Mouse (Mus musculus): Measurements from ENCODE around the gene Qsox1. TPM values are rescaled to one million over a fixed set of nuclear protein-coding genes. Genes with fewer than 3 reads are reported as not detected.

The Qsox1 gene
- polyA plus RNA-seq, 1 experiment from 2014 or later: 28.4 TPM

- Histone ChIP-seq H3K27ac (ENCODE audit: low read depth, low read length) (no peak overlapping the region; the same call in 1 of the 2 replicates), H3K27me3 (replicated peaks; ENCODE audit: control insufficient read depth, insufficient read depth, low read length) (no peaks in the 10 kb centered on the region), H3K9me3 (ENCODE audit: control insufficient read depth) (0 out of 2 replicates have a peak, but pooled peaks cover 3% of the 10 kb centered on the region), H3K4me3 (ENCODE audit: low read depth, low read length) (no peak overlapping the region), H3K9ac (ENCODE audit: low read depth, low read length) (no peak overlapping the region), H3K4me2 (replicated peaks; ENCODE audit: low read depth) (peak overlapping the region; percentile 13; the same call in 1 of the 2 replicates), H3K4me1 (replicated peaks; ENCODE audit: control insufficient read depth, insufficient read depth, low read length) (no peaks in the 10 kb centered on the region; the same call in 1 of the 2 replicates), H3K36me3 (ENCODE audit: control insufficient read depth, insufficient read depth) (peaks cover 25% of the 10 kb centered on the region)
- peak; percentile 93 for ATAC-seq
- WGBS: 37% methylated on average over 14 of the region's 14 CpGs
- no peak for TF ChIP-seq CTCF (IDR thresholded peaks at IDR 0.05; ENCODE audit: low read depth)
Observed at GRCm38 (mm10) chr1:155777641-155778625, 34.8 kb downstream of the Qsox1 start.

DNA sequence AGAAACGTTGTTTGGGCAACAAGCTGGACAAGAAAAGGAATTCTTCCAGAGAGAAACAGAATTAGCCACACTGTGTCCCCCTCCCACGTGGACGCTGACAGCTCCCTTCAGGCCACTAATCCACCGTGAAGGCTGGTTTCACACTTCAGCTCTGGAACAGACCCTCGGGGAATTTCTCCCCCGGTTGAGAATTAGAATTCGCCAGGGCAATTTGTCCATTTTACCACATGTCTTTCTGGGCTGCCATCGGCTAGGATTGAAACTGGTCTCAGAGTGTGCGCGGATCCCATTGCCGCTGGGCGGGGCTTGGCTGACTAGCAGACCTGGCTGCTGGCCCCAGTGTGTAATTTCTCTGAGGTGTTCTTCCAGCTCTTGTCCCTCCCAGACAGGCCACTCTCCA lies 53.5 kb downstream of the Qsox1 start:
- no peak overlapping the region for H3K9ac ChIP-seq (ENCODE audit: low read depth, low read length)
- no peak overlapping the region for H3K27ac ChIP-seq (ENCODE audit: low read depth, low read length)
- 77% methylated on average over 12 of the region's 12 CpGs for WGBS
- H3K4me2 ChIP-seq (replicated peaks; ENCODE audit: low read depth): no peak overlapping the region
- H3K27me3 ChIP-seq (replicated peaks; ENCODE audit: control insufficient read depth, insufficient read depth, low read length): no peaks in the 10 kb centered on the region
- no peak for ATAC-seq
- H3K9me3 ChIP-seq (ENCODE audit: control insufficient read depth): no peaks in the 10 kb centered on the region
- no peak overlapping the region for H3K4me3 ChIP-seq (ENCODE audit: low read depth, low read length)
- TF ChIP-seq CTCF (IDR thresholded peaks at IDR 0.05; ENCODE audit: low read depth): no peak
- no peaks in the 10 kb centered on the region for H3K36me3 ChIP-seq (ENCODE audit: control insufficient read depth, insufficient read depth)
- no peaks in the 10 kb centered on the region for H3K4me1 ChIP-seq (replicated peaks; ENCODE audit: control insufficient read depth, insufficient read depth, low read length)

- H3K9me3 ChIP-seq (ENCODE audit: control insufficient read depth): no peaks in the 10 kb centered on the region
- H3K27ac ChIP-seq (ENCODE audit: low read depth, low read length): no peak overlapping the region
- peaks cover 3% of the 10 kb centered on the region for H3K27me3 ChIP-seq (replicated peaks; ENCODE audit: control insufficient read depth, insufficient read depth, low read length)
- no peaks in the 10 kb centered on the region for H3K36me3 ChIP-seq (ENCODE audit: control insufficient read depth, insufficient read depth)
- TF ChIP-seq CTCF (IDR thresholded peaks at IDR 0.05; ENCODE audit: low read depth): no peak
- no peak overlapping the region for H3K9ac ChIP-seq (ENCODE audit: low read depth, low read length)
- no peaks in the 10 kb centered on the region for H3K4me1 ChIP-seq (replicated peaks; ENCODE audit: control insufficient read depth, insufficient read depth, low read length)
- no peak overlapping the region for H3K4me3 ChIP-seq (ENCODE audit: low read depth, low read length)
- H3K4me2 ChIP-seq (replicated peaks; ENCODE audit: low read depth): no peak overlapping the region
- no peak for ATAC-seq
- 90% methylated on average over 4 of the region's 4 CpGs for WGBS
Observed at GRCm38 (mm10) chr1:155758711-155759110, 54.0 kb downstream of the Qsox1 start.

- H3K36me3 ChIP-seq (ENCODE audit: control insufficient read depth, insufficient read depth): no peaks in the 10 kb centered on the region
- no peaks in the 10 kb centered on the region for H3K4me1 ChIP-seq (replicated peaks; ENCODE audit: control insufficient read depth, insufficient read depth, low read length)
- no peak overlapping the region for H3K4me3 ChIP-seq (ENCODE audit: low read depth, low read length)
- no peak for TF ChIP-seq CTCF (IDR thresholded peaks at IDR 0.05; ENCODE audit: low read depth)
- no peak overlapping the region for H3K9ac ChIP-seq (ENCODE audit: low read depth, low read length)
- H3K4me2 ChIP-seq (replicated peaks; ENCODE audit: low read depth): no peak overlapping the region
- no peak overlapping the region for H3K27ac ChIP-seq (ENCODE audit: low read depth, low read length)
- 73% methylated on average over 7 of the region's 7 CpGs for WGBS
- no peak for ATAC-seq
- H3K9me3 ChIP-seq (ENCODE audit: control insufficient read depth): no peaks in the 10 kb centered on the region
- peaks cover 12% of the 10 kb centered on the region for H3K27me3 ChIP-seq (replicated peaks; ENCODE audit: control insufficient read depth, insufficient read depth, low read length)
Observed at GRCm38 (mm10) chr1:155757621-155758020, 55.1 kb downstream of the Qsox1 start.

DNA sequence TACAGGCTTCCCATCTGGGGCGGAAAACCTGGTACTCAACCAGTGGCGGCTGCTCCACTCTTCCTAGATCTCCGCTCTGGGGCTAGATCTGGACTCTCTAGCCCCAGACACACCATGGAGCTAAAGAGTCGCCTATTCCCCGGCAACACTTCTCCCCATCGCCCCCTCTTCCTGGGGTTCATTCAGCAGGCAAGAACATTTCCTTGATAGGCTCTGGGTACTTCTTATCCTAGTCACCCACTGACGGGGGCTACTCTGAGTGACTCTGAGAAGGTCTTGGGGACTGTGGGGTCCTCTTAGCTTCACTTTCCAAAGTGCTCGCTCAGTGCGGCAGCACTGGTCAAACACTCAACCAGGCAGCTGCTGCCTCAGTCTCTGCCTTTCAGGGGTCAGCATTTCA lies 59.3 kb downstream of the Qsox1 start:
- ATAC-seq: no peak
- WGBS: 66% methylated on average over 9 of the region's 9 CpGs
- Histone ChIP-seq H3K4me2 (replicated peaks; ENCODE audit: low read depth) (no peak overlapping the region), H3K27me3 (replicated peaks; ENCODE audit: control insufficient read depth, insufficient read depth, low read length) (peaks cover 41% of the 10 kb centered on the region), H3K9me3 (ENCODE audit: control insufficient read depth) (no peaks in the 10 kb centered on the region), H3K4me1 (replicated peaks; ENCODE audit: control insufficient read depth, insufficient read depth, low read length) (no peaks in the 10 kb centered on the region), H3K27ac (ENCODE audit: low read depth, low read length) (no peak overlapping the region), H3K9ac (ENCODE audit: low read depth, low read length) (no peak overlapping the region), H3K4me3 (ENCODE audit: low read depth, low read length) (no peak overlapping the region), H3K36me3 (ENCODE audit: control insufficient read depth, insufficient read depth) (no peaks in the 10 kb centered on the region)
- no peak for TF ChIP-seq CTCF (IDR thresholded peaks at IDR 0.05; ENCODE audit: low read depth)

- WGBS: 62% methylated on average over 6 of the region's 6 CpGs
- peaks cover 55% of the 10 kb centered on the region for H3K27me3 ChIP-seq (replicated peaks; ENCODE audit: control insufficient read depth, insufficient read depth, low read length)
- ATAC-seq: no peak
Observed at GRCm38 (mm10) chr1:155751484-155752255, 61.0 kb downstream of the Qsox1 start, which contains the start of gene Lhx4. Lhx4 (minus strand) TSS chr1:155751684.

More at GRCm38 (mm10) chr1:155751484-155752255, 61.0 kb downstream of the Qsox1 start, which contains the start of gene Lhx4:
- Histone ChIP-seq H3K36me3 (ENCODE audit: control insufficient read depth, insufficient read depth) (no peaks in the 10 kb centered on the region), H3K4me3 (ENCODE audit: low read depth, low read length) (no peak within 1 kb of the TSS), H3K9me3 (ENCODE audit: control insufficient read depth) (no peaks in the 10 kb centered on the region), H3K4me2 (replicated peaks; ENCODE audit: low read depth) (no peak within 1 kb of the TSS), H3K4me1 (replicated peaks; ENCODE audit: control insufficient read depth, insufficient read depth, low read length) (no peaks in the 10 kb centered on the region), H3K27ac (ENCODE audit: low read depth, low read length) (no peak within 1 kb of the TSS), H3K9ac (ENCODE audit: low read depth, low read length) (no peak within 1 kb of the TSS)
- TF ChIP-seq CTCF (IDR thresholded peaks at IDR 0.05; ENCODE audit: low read depth): no peak
